Mouse (Mus musculus) lung, embryonic 15.5 days (tissue): Measurements from ENCODE around the gene Nsun4. TPM values are rescaled to one million over a fixed set of nuclear protein-coding genes. Genes with fewer than 3 reads are reported as not detected.

Experiments used
- ATAC-seq: fragments of 200-750 bp; cut with Nextera tagmentation; 2 replicates; pipeline ENCODE4 v1.8.0; 2017; ENCODE audit warnings: moderate number of reproducible peaks, borderline replicate concordance; ENCODE audit not compliant: low FRiP score, low TSS enrichment; ENCODE audit errors: extremely low read depth
- H3K27ac ChIP-seq: fragments of 300-500 bp; sonication (generic); 2 replicates; pipeline ENCODE4 v1.5.1; 2015; ENCODE audit warnings: moderate library complexity, mild to moderate bottlenecking, inconsistent platforms
- H3K27me3 ChIP-seq: fragments of 300-500 bp; sonication (generic); 2 replicates; pipeline ENCODE4 v1.6.1; 2015; ENCODE audit warnings: inconsistent platforms
- H3K36me3 ChIP-seq: fragments of 300-500 bp; sonication (generic); 2 replicates; pipeline ENCODE4 v1.6.1; 2015; ENCODE audit warnings: inconsistent platforms
- H3K4me1 ChIP-seq: fragments of 300-500 bp; sonication (generic); 2 replicates; pipeline ENCODE4 v1.6.1; 2015; ENCODE audit warnings: inconsistent platforms
- H3K4me2 ChIP-seq: fragments of 300-500 bp; sonication (generic); 2 replicates; pipeline ENCODE4 v1.6.1; 2015; ENCODE audit warnings: inconsistent platforms, mild to moderate bottlenecking, moderate library complexity
- H3K4me3 ChIP-seq: fragments of 300-500 bp; sonication (generic); 2 replicates; pipeline ENCODE4 v1.5.1; 2015; ENCODE audit warnings: mild to moderate bottlenecking, inconsistent platforms
- H3K9ac ChIP-seq: fragments of 300-500 bp; sonication (generic); 2 replicates; pipeline ENCODE4 v1.6.1; 2015; ENCODE audit warnings: inconsistent platforms
- H3K9me3 ChIP-seq: fragments of 300-500 bp; sonication (generic); 2 replicates; pipeline ENCODE4 v1.6.1; 2016; ENCODE audit warnings: inconsistent platforms
- WGBS: fragments of 180-500 bp; shearing (Covaris S2); methylation state at CpG from one replicate; pipeline ENCODE4 v1.1.7; 2015; 5-methylcytosine and 5-hydroxymethylcytosine counted together
- polyA plus RNA-seq: library from polyadenylated mRNA; unstranded; fragments of >200 nt; fragmentation: Nextera tagmentation; extraction: Ambion mirVana; gene quantifications from 2 replicates; pipeline ENCODE4 v1.2.1, GENCODE M21; 2015

The Nsun4 gene
- polyA plus RNA-seq, result 24.6 and 24.8 TPM in 2 replicates

DNA sequence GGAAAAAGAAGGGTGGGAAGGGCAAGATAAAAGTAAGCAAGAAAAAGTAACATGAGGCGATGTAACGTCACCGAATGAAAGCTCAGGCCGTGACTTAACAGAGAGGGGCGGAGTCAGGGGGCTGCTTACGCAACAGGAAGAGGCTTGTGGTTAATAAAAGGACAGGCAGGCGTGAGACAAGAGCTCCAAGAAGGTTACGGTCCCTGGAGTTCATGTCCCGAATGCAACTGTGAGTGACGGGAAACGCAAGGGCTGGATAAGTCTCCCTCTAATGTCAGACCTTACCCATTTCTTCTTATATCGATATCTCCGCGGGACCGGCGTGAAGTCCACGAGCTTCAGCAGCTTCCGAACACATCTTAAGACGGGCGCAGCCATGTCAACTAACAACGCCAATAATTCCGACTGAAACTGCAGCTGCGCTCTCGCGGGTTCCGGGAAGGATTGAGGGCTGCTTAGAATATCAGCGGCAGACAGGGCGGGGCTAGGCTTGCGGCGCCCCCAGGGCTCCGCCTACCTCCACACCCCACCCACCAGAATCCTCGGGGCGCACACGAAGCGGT, at the start of gene Nsun4:
Nsun4 (minus strand) TSS at position 478 of the 563 bp plus-strand sequence.
- WGBS, result under 1% methylated on average over 35 of the region's 35 CpGs
- Histone ChIP-seq H3K4me2 (peak within 1 kb of the TSS; percentile 82), H3K27me3 (no peaks in the 10 kb centered on the region), H3K4me3 (peak within 1 kb of the TSS; percentile 60), H3K4me1 (peaks cover 30% of the 10 kb centered on the region), H3K9me3 (no peaks in the 10 kb centered on the region), H3K27ac (peak within 1 kb of the TSS; percentile 97), H3K36me3 (no peaks in the 10 kb centered on the region), H3K9ac (peak within 1 kb of the TSS; percentile 33)
- ATAC-seq, result peak; percentile 96

DNA sequence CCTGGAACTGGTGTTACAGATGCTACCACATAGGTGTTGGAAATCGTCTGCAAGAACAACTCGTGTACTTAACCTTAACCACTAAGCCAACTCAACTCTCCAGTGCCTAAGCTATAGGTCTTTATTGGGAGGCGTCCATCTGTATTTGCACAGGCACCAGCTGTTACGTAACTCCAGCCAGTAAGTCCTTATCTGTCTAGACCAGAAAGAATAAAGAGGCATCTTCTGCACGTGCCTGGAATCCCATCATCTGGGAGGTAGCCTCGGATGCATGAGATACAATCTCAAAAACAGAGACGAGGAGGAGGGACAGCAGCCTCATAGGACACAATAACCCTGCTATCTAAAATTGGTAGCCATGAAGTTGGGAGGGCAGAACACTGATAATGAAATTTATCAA, 47.3 kb upstream of the Nsun4 start:
- Histone ChIP-seq H3K27ac (no peak overlapping the region), H3K4me2 (no peak overlapping the region), H3K4me1 (no peaks in the 10 kb centered on the region), H3K27me3 (no peaks in the 10 kb centered on the region), H3K36me3 (peaks cover 62% of the 10 kb centered on the region), H3K9me3 (no peaks in the 10 kb centered on the region), H3K9ac (no peak overlapping the region), H3K4me3 (no peak overlapping the region)
- no peak for ATAC-seq
- WGBS, result 78% methylated on average over 7 of the region's 7 CpGs

DNA sequence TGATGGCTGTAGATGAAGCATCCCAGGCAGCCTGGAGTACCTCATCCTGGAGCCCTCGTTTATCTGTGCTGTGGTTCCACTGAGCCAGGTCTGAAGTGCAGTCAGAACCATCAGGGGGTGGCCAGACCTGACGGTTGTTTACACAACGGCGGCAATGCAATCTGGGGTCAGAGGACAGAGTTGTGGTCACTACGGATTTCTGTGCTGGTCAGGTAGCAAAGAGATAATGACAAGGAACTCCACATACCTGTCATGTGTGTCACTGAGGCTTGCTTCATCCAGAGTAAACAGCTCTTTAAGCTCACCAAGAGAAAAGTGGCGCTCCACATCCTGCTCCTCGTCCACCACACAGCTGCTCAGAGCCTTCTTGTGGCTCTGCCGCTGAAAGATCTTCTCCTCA, 43.5 kb upstream of the Nsun4 start:
- ATAC-seq, result no peak
- no peaks in the 10 kb centered on the region for H3K27me3 ChIP-seq
- WGBS, result 68% methylated on average over 8 of the region's 8 CpGs
- H3K4me3 ChIP-seq, result no peak overlapping the region
- no peak overlapping the region for H3K9ac ChIP-seq
- H3K36me3 ChIP-seq, result peaks cover 88% of the 10 kb centered on the region
- H3K27ac ChIP-seq, result no peak overlapping the region
- H3K9me3 ChIP-seq, result no peaks in the 10 kb centered on the region
- no peaks in the 10 kb centered on the region for H3K4me1 ChIP-seq
- H3K4me2 ChIP-seq, result no peak overlapping the region

- 88% methylated on average over 10 of the region's 10 CpGs for WGBS
- Histone ChIP-seq H3K9me3 (no peaks in the 10 kb centered on the region), H3K4me2 (no peak overlapping the region), H3K9ac (no peak overlapping the region), H3K4me3 (no peak overlapping the region), H3K27ac (no peak overlapping the region), H3K27me3 (no peaks in the 10 kb centered on the region), H3K36me3 (peaks cover 90% of the 10 kb centered on the region), H3K4me1 (no peaks in the 10 kb centered on the region)
- no peak for ATAC-seq
Measured at GRCm38 (mm10) chr4:116096291-116096690, 42.6 kb upstream of the Nsun4 start.

DNA sequence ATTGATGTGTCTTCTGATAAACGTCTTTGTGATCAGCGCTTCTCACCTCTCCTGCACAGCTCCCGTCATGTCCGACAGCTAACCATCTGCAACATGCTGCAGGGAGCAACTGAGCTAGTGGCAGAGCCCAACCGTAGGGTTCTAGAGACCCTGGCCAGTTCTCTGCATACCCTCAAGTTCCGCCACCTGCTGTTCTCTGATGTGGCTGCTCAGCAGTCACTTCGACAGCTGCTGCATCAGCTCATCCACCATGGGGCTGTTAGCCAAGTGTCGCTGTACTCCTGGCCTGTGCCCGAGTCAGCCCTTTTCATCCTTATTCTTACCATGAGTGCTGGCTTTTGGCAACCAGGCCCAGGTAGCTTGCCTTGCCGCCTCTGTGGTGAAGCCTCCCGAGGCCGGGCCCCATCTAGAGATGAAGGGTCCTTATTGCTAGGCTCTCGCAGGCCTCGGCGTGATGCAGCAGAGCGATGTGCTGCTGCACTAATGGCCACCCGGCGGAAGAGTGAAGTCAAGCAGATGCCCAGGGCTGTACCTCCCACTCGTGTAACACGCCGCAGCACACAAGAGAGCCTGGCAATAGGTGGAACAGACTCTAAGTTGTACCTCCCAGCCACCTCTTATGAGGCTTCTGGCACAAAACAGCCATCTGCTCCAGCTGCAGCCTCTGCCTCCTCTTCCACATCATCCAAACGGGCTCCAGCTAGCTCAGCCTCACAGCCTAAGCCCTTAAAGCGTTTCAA, 35.0 kb upstream of the Nsun4 start:
- peaks cover 83% of the 10 kb centered on the region for H3K36me3 ChIP-seq
- 88% methylated on average over 23 of the region's 23 CpGs for WGBS
- H3K27me3 ChIP-seq, result no peaks in the 10 kb centered on the region
- H3K9ac ChIP-seq, result no peak overlapping the region
- no peak overlapping the region for H3K27ac ChIP-seq
- H3K4me1 ChIP-seq, result no peaks in the 10 kb centered on the region
- no peaks in the 10 kb centered on the region for H3K9me3 ChIP-seq
- no peak overlapping the region for H3K4me3 ChIP-seq
- no peak; the same call in 1 of the 2 replicates for ATAC-seq
- H3K4me2 ChIP-seq, result no peak overlapping the region

- no peak for ATAC-seq
- Histone ChIP-seq H3K9me3 (no peaks in the 10 kb centered on the region), H3K4me3 (peak overlapping the region; percentile 65), H3K36me3 (peaks cover 22% of the 10 kb centered on the region), H3K4me2 (peak overlapping the region; percentile 76), H3K27me3 (no peaks in the 10 kb centered on the region), H3K27ac (peak overlapping the region; percentile 98), H3K9ac (peak overlapping the region; percentile 89), H3K4me1 (peaks cover 27% of the 10 kb centered on the region)
- WGBS, result 46% methylated on average over 3 of the region's 3 CpGs
Measured at GRCm38 (mm10) chr4:116077240-116078095, 23.8 kb upstream of the Nsun4 start.

DNA sequence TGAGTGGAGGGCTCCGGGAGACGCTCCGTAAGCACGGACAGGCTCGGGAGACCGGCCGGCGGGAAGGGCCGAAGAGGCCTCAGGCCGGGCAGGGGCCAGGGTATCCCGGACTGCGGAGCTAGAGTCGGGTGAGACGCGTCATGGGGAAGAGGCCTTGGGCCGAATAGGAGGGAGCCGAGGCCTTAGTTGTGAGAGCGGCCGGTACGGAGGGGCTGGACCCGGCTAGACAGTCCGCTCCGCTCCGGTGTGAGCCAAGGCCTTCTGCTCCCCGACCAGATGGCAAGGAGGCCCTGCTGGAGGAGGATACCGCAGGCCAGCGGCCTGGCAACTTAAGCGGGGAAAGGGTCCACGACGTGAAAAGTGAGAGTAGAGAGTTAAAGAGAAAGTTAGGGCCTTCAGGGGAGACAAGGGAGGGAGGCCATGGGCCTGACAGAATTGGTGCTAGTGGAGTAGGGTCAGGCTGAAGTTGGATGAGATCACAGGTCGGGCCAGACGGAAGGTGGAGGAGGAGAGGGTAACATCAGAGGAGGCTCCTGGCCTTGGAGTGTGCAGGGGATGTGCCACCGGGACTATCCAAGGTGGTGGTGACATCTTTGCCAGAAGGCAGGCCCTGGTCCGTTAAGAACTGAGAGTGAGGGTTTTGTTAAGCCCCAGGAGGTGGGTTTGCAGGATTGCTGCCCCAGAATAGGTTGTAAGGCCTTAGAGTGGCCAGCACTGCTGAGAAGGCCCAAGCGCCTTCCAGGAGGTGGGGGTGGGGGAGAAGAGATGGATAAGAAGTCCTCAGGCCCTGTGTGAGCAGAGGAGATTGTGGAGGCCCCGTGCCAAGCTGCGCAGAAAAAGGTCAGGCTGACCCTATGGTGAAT, 22.9 kb upstream of the Nsun4 start:
- Histone ChIP-seq H3K36me3 (peaks cover 20% of the 10 kb centered on the region), H3K9ac (peak overlapping the region; percentile 89), H3K27ac (peak overlapping the region; percentile 98), H3K4me1 (peaks cover 27% of the 10 kb centered on the region), H3K4me2 (peak overlapping the region; percentile 76), H3K4me3 (peak overlapping the region; percentile 65), H3K27me3 (no peaks in the 10 kb centered on the region), H3K9me3 (no peaks in the 10 kb centered on the region)
- ATAC-seq, result no peak
- WGBS, result under 1% methylated on average over 37 of the region's 37 CpGs

GRCm38 (mm10) chr4:116075631-116076368, 22.1 kb upstream of the Nsun4 start:
- under 1% methylated on average over 75 of the region's 77 CpGs for WGBS
- no peaks in the 10 kb centered on the region for H3K9me3 ChIP-seq
- H3K4me2 ChIP-seq, result peak overlapping the region; percentile 76
- H3K9ac ChIP-seq, result peak overlapping the region; percentile 89
- peak overlapping the region; percentile 98 for H3K27ac ChIP-seq
- peak; percentile 71 for ATAC-seq
- H3K36me3 ChIP-seq, result peaks cover 12% of the 10 kb centered on the region
- H3K4me3 ChIP-seq, result peak overlapping the region; percentile 65
- no peaks in the 10 kb centered on the region for H3K27me3 ChIP-seq
- H3K4me1 ChIP-seq, result peaks cover 27% of the 10 kb centered on the region

GRCm38 (mm10) chr4:116074861-116075620, 21.4 kb upstream of the Nsun4 start, which contains the start of the genes Uqcrh and Lrrc41:
Uqcrh (minus strand) TSS chr4:116075071.
Lrrc41 (plus strand) TSS chr4:116075269.
- H3K4me2 ChIP-seq, result peak within 1 kb of the TSS; percentile 76
- WGBS, result 1% methylated on average over 55 of the region's 55 CpGs

GRCm38 (mm10) chr4:116074145-116074675, 20.5 kb upstream of the Nsun4 start:
- ATAC-seq, result no peak
- Histone ChIP-seq H3K4me2 (peak overlapping the region; percentile 76), H3K4me3 (peak overlapping the region; percentile 65), H3K27me3 (no peaks in the 10 kb centered on the region), H3K27ac (peak overlapping the region; percentile 98), H3K36me3 (peaks cover 15% of the 10 kb centered on the region), H3K9me3 (no peaks in the 10 kb centered on the region), H3K9ac (peak overlapping the region; percentile 89), H3K4me1 (peaks cover 27% of the 10 kb centered on the region)
- WGBS, result 2% methylated on average over 8 of the region's 8 CpGs

More at GRCm38 (mm10) chr4:116074861-116075620, 21.4 kb upstream of the Nsun4 start, which contains the start of the genes Uqcrh and Lrrc41:
- ATAC-seq, result peak; percentile 93
- no peaks in the 10 kb centered on the region for H3K27me3 ChIP-seq
- H3K9me3 ChIP-seq, result no peaks in the 10 kb centered on the region
- peaks cover 11% of the 10 kb centered on the region for H3K36me3 ChIP-seq
- H3K4me1 ChIP-seq, result peaks cover 27% of the 10 kb centered on the region
- H3K9ac ChIP-seq, result peak within 1 kb of the TSS; percentile 89
- peak within 1 kb of the TSS; percentile 98 for H3K27ac ChIP-seq
- H3K4me3 ChIP-seq, result peak within 1 kb of the TSS; percentile 65
